Mouse (Mus musculus) lung, postnatal 0 days (tissue): ENCODE measurements at regions not wholly inside any gene's neighbourhood (a gene's known extent, or its start where the extent isn't known, plus 50 kb on each side); places are given as distances from the start of the nearest gene placed in this dataset.

Experiments
- CTCF ChIP-seq: IDR thresholded peaks from 2 replicates; pipeline ENCODE4 v1.5.1; 2016; ENCODE audit warnings: antibody characterized with exemption, mild to moderate bottlenecking
- EP300 ChIP-seq: IDR thresholded peaks from 2 replicates; pipeline ENCODE4 v1.6.1; 2016; ENCODE audit warnings: antibody characterized with exemption, mild to moderate bottlenecking, control low read depth

DNA sequence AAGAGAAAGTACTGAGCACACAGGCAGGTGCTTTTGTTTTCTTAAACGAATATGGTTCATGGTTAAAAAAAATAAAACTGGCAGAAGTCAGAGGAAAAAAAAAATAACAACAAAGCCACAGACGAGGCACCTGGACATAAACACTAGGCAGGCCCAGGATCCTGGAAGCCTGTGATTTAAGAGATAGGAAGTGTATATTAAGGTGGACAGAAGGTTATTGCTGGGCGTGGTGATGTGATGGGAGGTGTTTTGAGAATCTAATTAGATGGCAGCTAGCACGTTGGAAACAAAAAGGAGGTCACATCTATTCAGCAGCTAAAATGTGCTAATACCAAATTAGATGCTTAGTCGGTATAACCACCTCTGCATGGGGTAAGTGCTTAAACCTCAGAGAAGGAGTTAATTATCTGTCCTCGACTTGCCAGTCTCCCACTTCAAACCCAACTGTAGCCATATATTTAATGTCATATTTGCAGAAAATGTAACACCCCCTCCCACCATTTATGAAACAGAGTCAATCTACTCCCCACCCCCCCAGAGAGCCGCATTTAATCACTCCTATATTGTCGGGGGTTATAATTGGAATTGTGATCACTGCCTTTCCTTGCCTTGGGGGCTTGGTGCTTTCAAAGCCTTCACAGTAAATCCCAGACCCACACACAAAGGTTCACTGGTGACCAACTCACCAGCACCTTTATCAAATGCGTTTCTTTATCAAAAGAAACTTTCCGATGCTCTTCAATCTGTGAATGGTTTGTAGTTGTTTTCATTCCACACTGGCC is 113.4 kb upstream of the Ccser1 start:
- TF ChIP-seq EP300 (no peak), CTCF (no peak)
